Mouse (Mus musculus) layer of hippocampus, adult 2 months (tissue): ENCODE measurements at regions not wholly inside any gene's neighbourhood (a gene's known extent, or its start where the extent isn't known, plus 50 kb on each side); places are given as distances from the start of the nearest gene placed in this dataset.
A peak's percentile ranks its signal among the peaks of the same experiment; 100 is the strongest.

Experiments
- DNase-seq, 2 experiments: peaks; one replicate each; pipeline ENCODE4 v3.0.0; 2022; ENCODE audit warnings: low spot score in 2 of 2
- H3K27ac ChIP-seq: fragments of 200-600 bp; 2 replicates; pipeline ENCODE4 v1.8.1; 2022
- H3K4me3 ChIP-seq: fragments of 200-600 bp; 2 replicates; pipeline ENCODE4 v1.8.1; 2022; ENCODE audit warnings: mild to moderate bottlenecking
- CTCF ChIP-seq: fragments of 200-600 bp; conservative IDR thresholded peaks from 2 replicates; pipeline ENCODE4 v1.8.1; 2022; ENCODE audit warnings: antibody characterized with exemption, mild to moderate bottlenecking, moderate library complexity

DNA sequence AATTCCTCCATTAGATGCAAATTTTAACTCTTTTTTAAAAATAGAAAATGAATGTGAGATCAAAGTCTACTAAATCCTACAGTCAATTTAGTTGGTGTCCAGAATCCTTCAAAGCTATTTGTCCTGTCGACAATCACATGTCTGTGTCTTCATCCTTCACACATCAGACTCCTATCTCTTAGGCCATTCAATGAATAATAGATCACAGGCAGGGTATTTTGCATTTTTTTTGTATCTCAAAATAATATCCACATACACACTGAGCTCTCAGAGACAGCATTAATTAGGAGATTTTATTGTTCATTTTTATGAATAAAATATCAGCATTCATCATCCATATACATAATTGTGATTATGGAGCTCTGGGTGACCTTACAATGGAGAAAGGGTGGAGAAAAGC is 427.2 kb downstream of the Hao1 start:
- Histone ChIP-seq H3K4me3 (no peak overlapping the region), H3K27ac (no peak overlapping the region)
- no peak for DNase-seq

GRCm38 (mm10) chr2:134107286-134107685 is 446.9 kb downstream of the Hao1 start:
- DNase-seq, result no peak
- TF ChIP-seq CTCF, result peak; percentile 60
- H3K4me3 ChIP-seq, result no peak overlapping the region
- no peak overlapping the region for H3K27ac ChIP-seq

More for the DNA sequence above, 427.2 kb downstream of the Hao1 start:
- TF ChIP-seq CTCF, result no peak

DNA sequence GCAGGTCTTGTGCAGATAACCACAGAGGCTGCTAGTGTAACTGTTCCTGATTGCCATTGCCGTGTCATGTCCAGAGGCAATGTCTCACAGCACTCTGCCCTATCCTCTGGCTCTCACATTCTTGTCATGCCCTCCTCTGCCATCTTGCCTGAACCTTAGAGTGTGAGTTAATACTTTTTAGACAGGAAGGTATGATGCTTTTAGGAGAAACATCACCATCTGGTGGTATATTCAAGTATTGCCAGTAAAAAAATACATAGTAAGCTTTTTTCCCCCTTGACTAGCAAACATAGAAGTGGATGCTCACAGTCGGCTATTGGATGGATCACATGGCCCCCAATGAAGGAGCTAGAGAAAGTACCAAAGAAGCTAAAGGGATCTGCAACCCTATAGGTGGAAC is 465.8 kb downstream of the Hao1 start:
- Histone ChIP-seq H3K27ac (no peak overlapping the region), H3K4me3 (no peak overlapping the region)
- peak; percentile 53 for TF ChIP-seq CTCF
- DNase-seq, result no peak

- Histone ChIP-seq H3K27ac (no peak overlapping the region), H3K4me3 (no peak overlapping the region)
- no peak for DNase-seq
- no peak for TF ChIP-seq CTCF
These were observed 474.0 kb downstream of the Hao1 start for GRCm38 (mm10) chr2:134080148-134080547.

DNA sequence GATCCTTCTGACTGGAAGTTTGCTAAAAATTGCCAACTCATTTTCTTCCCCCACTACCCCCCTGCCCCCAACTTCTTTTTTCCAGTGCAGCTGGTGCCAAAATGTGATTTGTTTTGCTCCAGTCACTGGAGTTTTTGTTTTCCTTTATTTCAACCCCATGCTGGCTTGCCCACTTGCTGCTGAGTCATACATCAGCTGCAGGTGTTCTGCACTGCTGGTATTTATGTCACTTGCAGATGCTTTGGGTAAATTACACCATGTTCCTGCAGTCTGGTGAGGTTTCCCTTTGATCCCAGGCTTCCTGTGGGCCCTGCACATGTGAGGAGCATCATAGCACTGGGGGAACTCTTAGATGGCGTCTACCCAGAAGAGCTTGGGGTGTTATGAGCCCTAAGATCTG is 476.2 kb downstream of the Hao1 start:
- TF ChIP-seq CTCF, result no peak
- no peak overlapping the region for H3K4me3 ChIP-seq
- H3K27ac ChIP-seq, result no peak overlapping the region
- no peak for DNase-seq

DNA sequence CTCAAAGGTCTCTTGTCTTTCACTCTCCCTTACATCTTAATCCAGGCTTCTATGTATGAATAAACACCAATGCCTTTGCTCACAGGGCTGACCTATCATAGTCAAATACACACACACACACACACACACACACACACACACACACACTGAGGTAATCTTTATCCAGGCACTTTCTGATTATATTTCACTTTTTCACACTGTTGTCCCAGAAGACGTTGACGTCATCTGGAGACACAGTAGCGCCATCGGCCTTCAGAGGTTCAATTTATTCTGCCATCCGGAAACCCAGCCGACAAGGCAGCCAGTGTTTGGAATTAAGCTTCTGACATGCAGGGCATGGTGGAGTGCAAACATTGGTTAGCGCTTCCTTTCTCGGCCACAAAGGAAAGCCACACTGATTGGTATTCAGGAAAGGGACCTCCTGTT is 486.2 kb downstream of the Hao1 start:
- DNase-seq, result no peak
- no peak overlapping the region for H3K4me3 ChIP-seq
- TF ChIP-seq CTCF, result no peak
- no peak overlapping the region for H3K27ac ChIP-seq

DNA sequence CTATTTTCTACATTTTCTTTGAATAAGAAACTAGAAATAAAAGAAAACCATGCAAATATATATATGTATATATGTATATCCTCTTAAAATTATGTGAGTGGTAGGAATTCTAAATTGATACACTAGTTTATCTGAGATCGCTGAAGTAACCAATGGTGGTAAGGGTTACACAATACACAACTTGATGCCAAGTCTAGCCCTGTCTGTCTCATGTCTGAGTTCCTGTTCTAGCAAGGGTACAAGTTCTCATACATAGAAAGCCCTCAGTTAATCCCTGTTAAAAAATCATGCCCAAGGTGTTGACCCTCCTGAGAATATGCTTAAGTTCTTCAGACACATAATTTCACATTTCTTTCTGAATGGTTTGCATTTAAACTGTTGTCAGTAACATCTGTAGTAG is 486.8 kb downstream of the Hao1 start:
- TF ChIP-seq CTCF, result no peak
- Histone ChIP-seq H3K27ac (no peak overlapping the region), H3K4me3 (no peak overlapping the region)
- no peak for DNase-seq

DNA sequence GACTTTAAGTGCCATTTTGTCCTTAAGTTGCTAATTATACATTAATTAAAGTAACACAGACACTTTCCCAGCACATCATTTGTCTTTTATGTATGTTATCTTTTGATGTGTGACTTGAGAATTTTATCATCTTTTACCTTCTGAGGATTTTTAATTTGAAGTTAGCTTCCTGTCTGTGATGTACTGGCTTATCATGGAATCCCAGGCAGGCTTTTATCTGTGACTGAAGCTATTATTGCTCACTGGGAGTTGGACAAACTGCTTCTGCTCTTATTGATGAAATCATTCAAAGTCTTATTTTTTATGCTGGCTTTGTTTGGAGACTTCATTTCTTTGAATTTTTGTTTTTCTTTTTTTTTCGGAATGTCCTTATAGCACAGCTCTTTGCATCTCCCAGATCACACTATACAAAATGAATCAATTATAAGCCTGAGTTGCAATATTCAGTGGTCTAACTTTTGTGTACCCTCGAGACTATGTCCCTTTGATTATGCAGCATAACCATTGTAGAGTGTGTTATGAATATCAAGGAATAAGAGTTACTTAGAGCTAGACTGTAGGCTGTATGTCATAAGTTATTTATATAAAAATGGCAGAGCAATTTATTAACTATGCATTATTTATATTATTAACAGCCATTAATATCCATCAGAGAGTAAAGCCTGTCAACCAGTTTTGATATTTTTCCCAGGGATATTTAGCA is 494.1 kb downstream of the Hao1 start:
- Histone ChIP-seq H3K4me3 (no peak overlapping the region), H3K27ac (no peak overlapping the region)
- DNase-seq, result no peak
- TF ChIP-seq CTCF, result no peak

- H3K4me3 ChIP-seq, result no peak overlapping the region
- TF ChIP-seq CTCF, result no peak
These were observed 484.5 kb downstream of the Bmp2 start for GRCm38 (mm10) chr2:134036359-134036874.

DNA sequence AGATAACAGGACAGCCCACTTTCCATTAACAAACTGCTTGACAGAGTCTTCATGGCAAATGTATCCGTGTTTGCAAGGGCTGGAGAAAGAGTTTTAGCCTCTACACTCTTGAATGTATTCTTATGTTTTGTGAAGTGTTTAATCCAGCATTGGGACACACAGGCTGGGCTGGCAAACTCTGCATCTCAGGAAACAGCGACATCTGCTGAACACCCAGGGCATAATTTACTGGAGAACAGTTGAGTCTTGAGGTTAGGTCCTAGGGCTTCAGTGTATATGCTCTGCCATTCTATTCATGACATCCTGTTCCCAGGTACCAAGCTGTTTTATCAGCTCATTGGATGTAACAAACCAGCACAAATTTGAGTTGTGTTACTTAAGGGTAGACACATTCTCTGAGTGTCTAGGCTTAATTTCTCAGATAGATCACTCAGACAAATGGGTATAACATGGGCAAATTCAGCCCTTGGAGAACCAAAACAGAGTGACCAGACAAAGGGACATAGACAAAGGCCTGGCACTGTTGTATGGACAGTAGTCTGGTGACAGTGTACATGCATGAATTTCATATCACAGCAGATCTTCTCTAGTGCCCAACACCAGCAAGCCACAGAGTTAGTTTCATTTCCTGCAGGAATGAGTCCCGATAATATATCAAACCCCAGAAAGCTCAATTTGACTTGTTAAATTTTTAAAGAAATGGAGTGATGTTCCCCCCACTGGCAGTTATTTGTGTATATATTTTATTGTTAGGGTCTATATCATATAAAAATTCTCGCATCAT is 477.9 kb downstream of the Bmp2 start:
- peak; percentile 3 to 52 for DNase-seq
- no peak overlapping the region for H3K27ac ChIP-seq
- TF ChIP-seq CTCF, result peak; percentile 79
- H3K4me3 ChIP-seq, result no peak overlapping the region

More at GRCm38 (mm10) chr2:134036359-134036874, 484.5 kb downstream of the Bmp2 start:
- DNase-seq, result no peak
- no peak overlapping the region for H3K27ac ChIP-seq

- Histone ChIP-seq H3K4me3 (no peak overlapping the region), H3K27ac (no peak overlapping the region)
- DNase-seq, result no peak
- TF ChIP-seq CTCF, result no peak
These were observed 477.2 kb downstream of the Bmp2 start for GRCm38 (mm10) chr2:134029153-134029552.

DNA sequence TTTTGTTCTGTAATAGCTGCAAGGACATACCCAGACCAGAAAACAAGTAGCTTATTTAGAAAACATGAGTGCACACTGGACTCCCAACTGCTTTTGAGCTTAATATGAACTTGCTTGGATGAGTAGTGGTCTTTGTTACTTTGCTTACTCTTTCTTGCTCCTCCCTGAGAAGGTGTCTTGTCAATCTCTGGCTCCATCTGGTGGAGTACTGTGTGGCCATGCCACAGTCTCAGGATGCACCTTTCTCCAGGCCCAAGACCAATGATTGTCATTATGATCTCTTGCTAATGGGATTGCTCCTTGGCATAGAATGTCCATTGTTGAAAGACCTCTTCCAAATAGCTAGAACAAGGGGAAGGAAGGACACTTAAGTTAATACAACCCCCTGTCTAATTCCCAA is 465.1 kb downstream of the Bmp2 start:
- Histone ChIP-seq H3K4me3 (no peak overlapping the region), H3K27ac (no peak overlapping the region)
- peak; percentile 88 for TF ChIP-seq CTCF
- peak; percentile 4 to 43 for DNase-seq

GRCm38 (mm10) chr2:134003146-134003545 is 451.2 kb downstream of the Bmp2 start:
- Histone ChIP-seq H3K4me3 (no peak overlapping the region), H3K27ac (no peak overlapping the region)
- DNase-seq, result peak in 1 of 2 experiments; percentile 15
- TF ChIP-seq CTCF, result no peak
